Mouse (Mus musculus) neural tube, embryonic 13.5 days (tissue): ENCODE measurements around the gene Cnn2. TPM values are rescaled to one million over a fixed set of nuclear protein-coding genes. Genes with fewer than 3 reads are reported as not detected.

Experiments used
- ATAC-seq: fragments of 200-750 bp; cut with Nextera tagmentation; 2 replicates; pipeline ENCODE4 v1.8.0; 2017; ENCODE audit warnings: low read depth, mild to moderate bottlenecking, moderate TSS enrichment, moderate library complexity
- H3K27ac ChIP-seq: fragments of 300-500 bp; sonication (generic); replicated peaks from 2 replicates; pipeline ENCODE4 v1.5.1; 2015; ENCODE audit warnings: moderate library complexity, mild to moderate bottlenecking, inconsistent platforms
- H3K27me3 ChIP-seq: fragments of 300-500 bp; sonication (generic); 2 replicates; pipeline ENCODE4 v1.6.1; 2015; ENCODE audit warnings: mild to moderate bottlenecking, inconsistent platforms
- H3K36me3 ChIP-seq: fragments of 300-500 bp; sonication (generic); 2 replicates; pipeline ENCODE4 v1.6.1; 2015; ENCODE audit warnings: mild to moderate bottlenecking, inconsistent platforms
- H3K4me1 ChIP-seq: fragments of 300-500 bp; sonication (generic); replicated peaks from 2 replicates; pipeline ENCODE4 v1.6.1; 2015; ENCODE audit warnings: inconsistent platforms
- H3K4me2 ChIP-seq: fragments of 300-500 bp; sonication (generic); 2 replicates; pipeline ENCODE4 v1.6.1; 2015; ENCODE audit warnings: inconsistent platforms, mild to moderate bottlenecking, moderate library complexity
- H3K4me3 ChIP-seq: fragments of 300-500 bp; sonication (generic); 2 replicates; pipeline ENCODE4 v1.5.1; 2015; ENCODE audit warnings: mild to moderate bottlenecking, inconsistent platforms
- H3K9ac ChIP-seq: fragments of 300-500 bp; sonication (generic); 2 replicates; pipeline ENCODE4 v1.6.1; 2015; ENCODE audit warnings: moderate library complexity, mild to moderate bottlenecking, inconsistent platforms
- H3K9me3 ChIP-seq: fragments of 300-500 bp; sonication (generic); 2 replicates; pipeline ENCODE4 v1.6.1; 2016; ENCODE audit warnings: inconsistent platforms
- WGBS: fragments of 180-500 bp; shearing (Covaris S2); methylation state at CpG from one replicate; pipeline ENCODE4 v1.1.7; 2015; 5-methylcytosine and 5-hydroxymethylcytosine counted together
- polyA plus RNA-seq: library from polyadenylated mRNA; unstranded; fragments of >200 nt; fragmentation: Nextera tagmentation; extraction: Ambion mirVana; gene quantifications from 2 replicates; pipeline ENCODE4 v1.2.1, GENCODE M21; 2015

Gene Cnn2
- polyA plus RNA-seq, 1 experiment from 2014 or later, result 55.6 TPM

DNA sequence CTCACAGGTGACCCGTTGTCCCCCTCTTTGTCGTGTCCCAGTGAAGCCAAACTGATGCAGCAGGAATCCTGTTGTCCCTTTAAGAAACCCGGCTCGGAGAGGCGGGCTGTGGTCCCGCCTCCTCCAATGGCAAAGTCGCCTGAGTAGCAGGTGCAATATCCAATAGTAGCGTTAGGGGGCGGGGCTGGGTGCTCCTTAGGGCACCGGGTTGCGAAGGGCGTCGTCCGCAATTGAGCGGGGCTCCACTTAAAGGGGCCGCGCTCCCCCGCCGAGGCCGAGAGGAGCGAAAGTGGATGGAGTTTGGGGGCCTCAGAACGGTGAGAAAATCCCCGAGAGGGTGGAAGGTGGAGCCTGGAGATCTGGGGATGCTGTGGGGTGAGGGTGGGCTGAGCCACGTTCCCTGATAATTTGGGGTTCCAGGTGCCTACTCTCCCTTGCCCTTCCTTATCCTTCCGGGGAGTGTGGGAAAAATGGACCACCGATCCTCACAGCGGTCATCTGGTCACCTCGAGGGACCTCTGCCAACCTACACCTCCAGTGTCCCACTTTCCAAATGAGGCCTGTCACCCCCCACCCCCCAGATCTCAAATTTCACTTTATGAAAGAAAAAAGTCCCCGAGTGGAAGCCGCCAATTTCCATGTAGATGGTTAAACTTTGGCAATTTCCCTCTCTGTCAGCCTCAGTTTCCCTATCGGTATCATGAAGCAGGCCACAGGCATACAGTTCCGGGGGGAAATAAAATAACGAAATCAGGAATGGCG, 8.1 kb downstream of the Cnn2 start, which contains the start of gene Abca7:
Gene Abca7 (plus strand): TSS at position 223 of the 762 bp plus-strand sequence.
- WGBS, result 1% methylated on average over 34 of the region's 34 CpGs
- peaks cover 17% of the 10 kb centered on the region for H3K4me1 ChIP-seq
- H3K4me3 ChIP-seq, result peak within 1 kb of the TSS; percentile 51
- peaks cover 13% of the 10 kb centered on the region for H3K27me3 ChIP-seq
- H3K9me3 ChIP-seq, result 0 out of 2 replicates have a peak, but pooled peaks cover 3% of the 10 kb centered on the region
- ATAC-seq, result peak; percentile 85
- H3K27ac ChIP-seq, result peak within 1 kb of the TSS; percentile 68
- H3K36me3 ChIP-seq, result peaks cover 5% of the 10 kb centered on the region; the same call in 1 of the 2 replicates
- peak within 1 kb of the TSS; percentile 74 for H3K9ac ChIP-seq
- H3K4me2 ChIP-seq, result peak within 1 kb of the TSS; percentile 70

- H3K27me3 ChIP-seq, result peaks cover 21% of the 10 kb centered on the region
- WGBS, result under 1% methylated on average over 35 of the region's 35 CpGs
- peaks cover 5% of the 10 kb centered on the region; the same call in 1 of the 2 replicates for H3K36me3 ChIP-seq
- H3K9ac ChIP-seq, result peak overlapping the region; percentile 74
- peak overlapping the region; percentile 70 for H3K4me2 ChIP-seq
- ATAC-seq, result peak; percentile 78
- H3K27ac ChIP-seq, result peak overlapping the region; percentile 68
- H3K4me3 ChIP-seq, result peak overlapping the region; percentile 51
- no peaks in the 10 kb centered on the region for H3K9me3 ChIP-seq
- peaks cover 17% of the 10 kb centered on the region for H3K4me1 ChIP-seq
Observed at GRCm38 (mm10) chr10:79997034-79997760, 8.8 kb downstream of the Cnn2 start.

DNA sequence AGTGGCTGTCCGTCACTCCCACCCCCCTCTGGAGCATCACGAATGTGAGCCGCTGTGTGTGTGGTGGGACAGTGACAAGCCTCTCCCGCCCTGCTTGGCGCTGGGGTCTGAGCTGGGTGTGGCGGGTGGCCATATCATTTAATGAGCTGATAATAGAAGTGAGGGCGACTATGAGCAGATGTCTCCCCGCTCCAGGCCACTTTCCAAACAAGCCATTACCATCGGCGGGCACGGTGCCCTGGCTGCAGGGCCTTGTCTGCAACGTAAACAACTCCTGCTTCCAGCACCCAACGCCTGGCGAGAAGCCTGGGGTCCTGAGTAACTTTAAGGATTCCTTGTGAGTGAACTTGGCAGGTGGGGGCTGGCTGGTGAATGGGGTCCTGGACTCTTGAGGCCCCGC, 9.4 kb downstream of the Cnn2 start:
- H3K4me3 ChIP-seq, result peak overlapping the region; percentile 51
- H3K27me3 ChIP-seq, result peaks cover 26% of the 10 kb centered on the region
- H3K27ac ChIP-seq, result peak overlapping the region; percentile 68
- H3K4me2 ChIP-seq, result peak overlapping the region; percentile 70
- WGBS, result 5% methylated on average over 15 of the region's 15 CpGs
- peak; percentile 25 for ATAC-seq
- H3K9ac ChIP-seq, result peak overlapping the region; percentile 59
- peaks cover 17% of the 10 kb centered on the region for H3K4me1 ChIP-seq
- H3K9me3 ChIP-seq, result no peaks in the 10 kb centered on the region
- peaks cover 5% of the 10 kb centered on the region; the same call in 1 of the 2 replicates for H3K36me3 ChIP-seq

- no peak overlapping the region for H3K4me2 ChIP-seq
- H3K36me3 ChIP-seq, result peaks cover 7% of the 10 kb centered on the region; the same call in 1 of the 2 replicates
- no peak overlapping the region for H3K27ac ChIP-seq
- ATAC-seq, result no peak
- H3K9ac ChIP-seq, result 0 out of 2 replicates have a peak overlapping the region, but pooled peaks have one; percentile 0
- H3K4me3 ChIP-seq, result no peak overlapping the region
- peaks cover 15% of the 10 kb centered on the region for H3K4me1 ChIP-seq
- peaks cover 37% of the 10 kb centered on the region for H3K27me3 ChIP-seq
- 72% methylated on average over 9 of the region's 9 CpGs for WGBS
- no peaks in the 10 kb centered on the region for H3K9me3 ChIP-seq
Observed at GRCm38 (mm10) chr10:80001945-80002344, 13.6 kb downstream of the Cnn2 start.

DNA sequence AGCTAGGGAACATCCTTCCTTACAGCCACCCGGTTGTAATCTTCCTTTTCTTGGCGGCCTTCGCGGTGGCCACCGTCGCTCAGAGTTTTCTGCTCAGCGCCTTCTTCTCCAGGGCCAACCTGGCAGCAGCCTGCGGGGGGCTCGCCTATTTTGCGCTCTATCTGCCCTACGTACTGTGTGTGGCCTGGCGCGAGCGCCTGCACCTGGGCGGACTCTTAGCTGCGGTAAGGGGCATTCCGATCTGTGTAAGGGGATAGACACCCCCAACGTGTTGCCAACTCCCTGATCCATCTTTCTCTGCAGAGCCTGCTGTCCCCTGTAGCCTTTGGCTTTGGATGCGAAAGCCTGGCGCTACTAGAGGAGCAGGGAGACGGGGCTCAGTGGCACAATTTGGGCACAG, 14.4 kb downstream of the Cnn2 start:
- no peak overlapping the region for H3K27ac ChIP-seq
- H3K9ac ChIP-seq, result 0 out of 2 replicates have a peak overlapping the region, but pooled peaks have one; percentile 39
- H3K4me3 ChIP-seq, result no peak overlapping the region
- peaks cover 37% of the 10 kb centered on the region for H3K27me3 ChIP-seq
- 28% methylated on average over 21 of the region's 21 CpGs for WGBS
- peaks cover 10% of the 10 kb centered on the region for H3K4me1 ChIP-seq
- no peak overlapping the region for H3K4me2 ChIP-seq
- no peaks in the 10 kb centered on the region for H3K9me3 ChIP-seq
- peaks cover 11% of the 10 kb centered on the region for H3K36me3 ChIP-seq
- ATAC-seq, result no peak

- Histone ChIP-seq H3K4me2 (no peak overlapping the region), H3K4me1 (peaks cover 2% of the 10 kb centered on the region; the same call in 1 of the 2 replicates), H3K36me3 (peaks cover 19% of the 10 kb centered on the region), H3K27ac (no peak overlapping the region), H3K27me3 (peaks cover 37% of the 10 kb centered on the region), H3K9me3 (no peaks in the 10 kb centered on the region), H3K4me3 (no peak overlapping the region), H3K9ac (no peak overlapping the region)
- 53% methylated on average over 9 of the region's 9 CpGs for WGBS
- no peak for ATAC-seq
Observed at GRCm38 (mm10) chr10:80003374-80004232, 15.2 kb downstream of the Cnn2 start.

GRCm38 (mm10) chr10:80004233-80004705, 15.9 kb downstream of the Cnn2 start:
- no peak overlapping the region for H3K9ac ChIP-seq
- H3K36me3 ChIP-seq, result peaks cover 26% of the 10 kb centered on the region
- no peak overlapping the region for H3K4me3 ChIP-seq
- no peak overlapping the region for H3K4me2 ChIP-seq
- no peak overlapping the region for H3K27ac ChIP-seq
- no peak for ATAC-seq
- WGBS, result 91% methylated on average over 8 of the region's 8 CpGs
- H3K27me3 ChIP-seq, result peaks cover 37% of the 10 kb centered on the region
- H3K9me3 ChIP-seq, result no peaks in the 10 kb centered on the region
- H3K4me1 ChIP-seq, result no peaks in the 10 kb centered on the region; the same call in 1 of the 2 replicates

GRCm38 (mm10) chr10:80011740-80012139, 23.4 kb downstream of the Cnn2 start:
- Histone ChIP-seq H3K4me1 (no peaks in the 10 kb centered on the region), H3K27ac (no peak overlapping the region), H3K36me3 (peaks cover 70% of the 10 kb centered on the region), H3K27me3 (peaks cover 60% of the 10 kb centered on the region), H3K4me2 (no peak overlapping the region), H3K4me3 (no peak overlapping the region), H3K9me3 (peaks cover 20% of the 10 kb centered on the region), H3K9ac (no peak overlapping the region)
- ATAC-seq, result no peak
- WGBS, result 87% methylated on average over 6 of the region's 6 CpGs

DNA sequence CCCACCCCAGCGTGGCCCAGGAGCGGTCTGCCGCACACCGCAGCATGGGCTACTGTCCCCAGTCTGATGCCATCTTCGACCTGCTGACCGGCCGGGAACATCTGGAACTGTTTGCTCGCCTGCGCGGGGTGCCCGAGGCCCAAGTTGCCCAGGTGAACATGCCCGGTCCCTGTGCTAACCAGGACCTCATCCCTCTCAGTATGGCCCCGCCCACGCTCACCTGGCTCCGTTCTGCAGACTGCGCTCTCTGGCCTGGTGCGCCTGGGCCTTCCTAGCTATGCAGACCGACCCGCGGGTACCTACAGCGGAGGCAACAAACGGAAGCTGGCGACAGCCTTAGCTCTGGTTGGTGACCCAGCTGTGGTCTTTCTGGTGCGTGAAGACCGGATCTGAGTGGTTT, 25.2 kb downstream of the Cnn2 start:
- H3K36me3 ChIP-seq, result peaks cover 59% of the 10 kb centered on the region
- H3K27ac ChIP-seq, result no peak overlapping the region
- no peak overlapping the region for H3K4me2 ChIP-seq
- WGBS, result 31% methylated on average over 25 of the region's 25 CpGs
- H3K9ac ChIP-seq, result no peak overlapping the region
- no peak for ATAC-seq
- no peak overlapping the region for H3K4me3 ChIP-seq
- H3K4me1 ChIP-seq, result no peaks in the 10 kb centered on the region
- H3K9me3 ChIP-seq, result peaks cover 20% of the 10 kb centered on the region
- peaks cover 73% of the 10 kb centered on the region for H3K27me3 ChIP-seq

- ATAC-seq, result no peak
- 23% methylated on average over 28 of the region's 28 CpGs for WGBS
- Histone ChIP-seq H3K36me3 (peaks cover 48% of the 10 kb centered on the region), H3K4me3 (no peak overlapping the region), H3K9ac (no peak overlapping the region), H3K27me3 (peaks cover 84% of the 10 kb centered on the region), H3K4me2 (no peak overlapping the region), H3K27ac (no peak overlapping the region), H3K9me3 (peaks cover 18% of the 10 kb centered on the region), H3K4me1 (peaks cover 7% of the 10 kb centered on the region; the same call in 1 of the 2 replicates)
Observed at GRCm38 (mm10) chr10:80014484-80015290, 26.3 kb downstream of the Cnn2 start.

DNA sequence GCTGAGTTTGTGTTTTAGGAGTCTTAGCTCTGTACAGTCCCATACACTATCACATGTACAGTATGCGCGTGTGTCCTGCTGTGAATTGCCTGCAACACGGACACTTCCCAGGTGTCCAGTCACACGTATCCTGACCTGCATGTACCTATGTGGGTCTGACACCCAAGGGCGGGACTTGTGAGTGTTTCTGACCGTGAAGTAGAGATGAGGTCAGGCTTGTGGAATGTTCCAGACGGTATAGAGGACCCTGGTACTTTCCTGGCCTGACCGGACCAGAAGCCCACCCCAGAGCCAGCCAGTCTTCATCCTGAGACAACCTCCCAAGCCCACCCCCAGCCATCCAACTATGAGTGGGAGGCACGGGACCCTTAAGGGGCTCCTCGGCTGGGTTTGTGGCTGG, 27.2 kb downstream of the Cnn2 start:
- ATAC-seq, result no peak
- H3K4me3 ChIP-seq, result no peak overlapping the region
- H3K27me3 ChIP-seq, result peaks cover 93% of the 10 kb centered on the region
- no peak overlapping the region for H3K27ac ChIP-seq
- H3K4me2 ChIP-seq, result no peak overlapping the region
- H3K9me3 ChIP-seq, result peaks cover 9% of the 10 kb centered on the region
- peaks cover 39% of the 10 kb centered on the region for H3K36me3 ChIP-seq
- peaks cover 9% of the 10 kb centered on the region; the same call in 1 of the 2 replicates for H3K4me1 ChIP-seq
- WGBS, result 79% methylated on average over 10 of the region's 10 CpGs
- H3K9ac ChIP-seq, result no peak overlapping the region
